Mouse (Mus musculus) stomach, embryonic 16.5 days (tissue): Measurements from ENCODE around the gene Olfr114. TPM values are rescaled to one million over a fixed set of nuclear protein-coding genes. Genes with fewer than 3 reads are reported as not detected.

Experiments used
- ATAC-seq: fragments of 200-750 bp; cut with Nextera tagmentation; 2 replicates; pipeline ENCODE4 v1.8.0; 2017; ENCODE audit warnings: moderate number of reproducible peaks, moderate TSS enrichment; ENCODE audit not compliant: insufficient read depth, low FRiP score
- H3K27ac ChIP-seq: fragments of 300-500 bp; sonication (generic); 2 replicates; pipeline ENCODE4 v1.5.1; 2014; ENCODE audit warnings: low read length
- H3K27me3 ChIP-seq: fragments of 300-500 bp; sonication (generic); 2 replicates; pipeline ENCODE4 v1.6.1; 2014; ENCODE audit warnings: low read length, control low read depth, mixed read lengths; ENCODE audit not compliant: control insufficient read depth, insufficient read depth
- H3K36me3 ChIP-seq: fragments of 300-500 bp; sonication (generic); 2 replicates; pipeline ENCODE4 v1.6.1; 2014; ENCODE audit warnings: low read length; ENCODE audit not compliant: control insufficient read depth, insufficient read depth
- H3K4me1 ChIP-seq: fragments of 300-500 bp; sonication (generic); 2 replicates; pipeline ENCODE4 v1.6.1; 2014; ENCODE audit warnings: low read length, control low read depth, mixed read lengths; ENCODE audit not compliant: control insufficient read depth, insufficient read depth
- H3K4me2 ChIP-seq: fragments of 300-500 bp; sonication (generic); 2 replicates; pipeline ENCODE4 v1.6.1; 2014; ENCODE audit warnings: low read depth, low read length, mixed read lengths
- H3K4me3 ChIP-seq: fragments of 300-500 bp; sonication (generic); replicated peaks from 2 replicates; pipeline ENCODE4 v1.5.1; 2014; ENCODE audit warnings: mild to moderate bottlenecking, low read length
- H3K9ac ChIP-seq: fragments of 300-500 bp; sonication (generic); 2 replicates; pipeline ENCODE4 v1.6.1; 2014; ENCODE audit warnings: low read length
- H3K9me3 ChIP-seq: fragments of 300-500 bp; sonication (generic); replicated peaks from 2 replicates; pipeline ENCODE4 v1.6.1; 2016; ENCODE audit warnings: low read length, control low read depth; ENCODE audit not compliant: control insufficient read depth
- WGBS: fragments of 180-500 bp; shearing (Covaris S2); extraction: QIAGEN DNeasy Blood & Tissue Kit; methylation state at CpG from one replicate; pipeline ENCODE4 v1.1.7; 2014; 5-methylcytosine and 5-hydroxymethylcytosine counted together
- polyA plus RNA-seq: library from polyadenylated mRNA; unstranded; fragments of >200 nt; fragmentation: Nextera tagmentation; extraction: Ambion mirVana; gene quantifications from 2 replicates; pipeline ENCODE4 v1.2.1, GENCODE M21; 2015

Gene Olfr114
- not detected in 2 replicates for polyA plus RNA-seq

DNA sequence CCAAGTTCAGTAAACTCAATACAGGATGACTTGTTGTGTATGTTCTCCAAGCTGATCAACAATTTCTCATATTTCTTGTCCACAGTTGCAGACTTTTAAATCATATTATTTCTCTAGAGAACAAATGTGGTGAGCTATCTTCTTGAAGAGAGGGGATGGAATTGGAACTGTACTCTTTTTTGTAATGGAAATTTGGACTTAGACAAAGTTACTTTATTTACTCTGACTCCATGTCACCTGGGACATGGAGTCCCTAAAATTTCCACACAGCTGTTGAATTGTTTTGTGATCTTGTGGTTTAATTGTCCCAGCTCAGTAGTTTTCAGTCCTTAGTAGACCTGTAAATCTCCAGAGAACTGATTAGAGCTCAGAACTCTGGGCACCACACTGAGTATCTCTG lies at the start of gene Olfr114:
TSS of gene Olfr114 (minus strand) at position 101 of the 400 bp plus-strand sequence.
- H3K27ac ChIP-seq: no peak within 1 kb of the TSS
- no peak for ATAC-seq

DNA sequence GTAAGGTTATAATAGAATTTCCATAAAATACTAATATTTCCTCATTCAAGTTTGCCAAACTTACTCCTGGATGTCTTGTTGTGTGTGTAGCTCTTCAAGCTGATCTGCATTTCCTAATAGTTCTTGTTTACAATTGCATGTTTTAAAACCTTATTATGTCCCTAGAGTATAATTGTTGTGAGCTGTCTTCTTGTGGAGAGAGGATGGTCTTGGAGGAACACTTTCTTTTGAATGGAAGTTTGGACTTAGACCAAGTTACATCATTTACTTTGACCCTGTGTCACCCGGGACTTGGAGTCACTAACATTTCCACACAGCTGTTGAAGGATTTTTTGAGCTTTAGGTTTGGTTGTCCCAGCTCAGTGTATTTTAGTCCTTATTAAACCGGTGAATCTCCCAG lies 34.5 kb upstream of the Olfr114 start, which contains the start of the genes Olfr115 and Olfr116:
TSS of gene Olfr115 (minus strand) at position 101 of the 400 bp plus-strand sequence.
TSS of gene Olfr116 (minus strand) at position 191 of the 400 bp plus-strand sequence.
- ATAC-seq: no peak
- no peaks in the 10 kb centered on the region for H3K9me3 ChIP-seq
- no peak within 1 kb of the TSS for H3K9ac ChIP-seq
- no peak within 1 kb of the TSS for H3K27ac ChIP-seq
- H3K4me3 ChIP-seq: no peak within 1 kb of the TSS
- H3K4me2 ChIP-seq: no peak within 1 kb of the TSS
- 67% methylated on average over 2 of the region's 2 CpGs for whole genome bisulfite sequencing
- no peaks in the 10 kb centered on the region for H3K4me1 ChIP-seq
- no peaks in the 10 kb centered on the region for H3K27me3 ChIP-seq
- H3K36me3 ChIP-seq: no peaks in the 10 kb centered on the region

More for the DNA sequence above, at the start of gene Olfr114:
- Histone ChIP-seq H3K27me3 (no peaks in the 10 kb centered on the region), H3K9ac (no peak within 1 kb of the TSS), H3K4me1 (no peaks in the 10 kb centered on the region), H3K9me3 (no peaks in the 10 kb centered on the region), H3K4me2 (no peak within 1 kb of the TSS), H3K4me3 (no peak within 1 kb of the TSS), H3K36me3 (no peaks in the 10 kb centered on the region)

DNA sequence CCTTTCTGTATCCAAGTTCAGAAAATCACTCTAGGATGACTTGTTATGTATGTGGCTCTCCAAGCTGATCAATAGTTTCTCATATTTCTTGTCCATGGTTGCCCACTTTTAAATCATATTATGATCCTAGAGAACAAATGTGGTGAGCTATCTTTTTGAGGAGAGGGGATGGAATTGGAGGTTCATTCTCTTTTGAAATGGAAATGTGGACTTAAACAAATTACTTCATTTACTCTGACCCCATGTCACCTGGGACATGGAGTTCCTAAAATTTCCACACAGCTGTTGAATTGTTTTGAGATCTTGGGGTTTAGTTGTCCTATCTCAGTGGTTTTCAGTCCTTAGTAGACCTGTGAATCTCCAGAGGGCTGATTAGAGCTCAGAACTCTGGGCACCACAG lies 15.0 kb downstream of the Olfr114 start, which contains the start of gene Olfr113:
TSS of gene Olfr113 (minus strand) at position 101 of the 400 bp plus-strand sequence.
- no peaks in the 10 kb centered on the region for H3K4me1 ChIP-seq
- ATAC-seq: no peak

DNA sequence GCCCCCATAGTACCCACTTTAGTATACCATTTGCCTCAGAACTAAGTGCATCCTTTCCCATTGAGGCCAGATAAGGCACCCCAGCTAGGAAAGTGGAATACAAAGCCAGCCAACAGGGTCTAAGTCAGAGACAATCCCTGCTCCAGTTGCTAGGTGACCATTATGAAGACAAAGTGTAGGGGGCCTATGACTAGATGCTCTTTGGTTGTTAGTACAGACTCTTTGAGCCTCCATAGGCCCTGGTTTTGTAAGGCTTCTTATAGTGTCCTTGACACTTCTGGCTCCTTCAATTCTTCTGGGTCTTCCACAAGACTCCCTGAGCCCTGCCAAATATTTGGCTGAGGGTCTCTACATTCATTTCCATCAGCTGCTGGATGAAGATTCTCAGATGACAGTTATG lies 23.2 kb downstream of the Olfr114 start, which contains the start of gene Olfr112:
TSS of gene Olfr112 (minus strand) at position 101 of the 400 bp plus-strand sequence.
- Histone ChIP-seq H3K9me3 (no peaks in the 10 kb centered on the region), H3K27me3 (no peaks in the 10 kb centered on the region), H3K4me1 (no peaks in the 10 kb centered on the region), H3K4me3 (no peak within 1 kb of the TSS), H3K9ac (no peak within 1 kb of the TSS), H3K36me3 (no peaks in the 10 kb centered on the region), H3K4me2 (no peak within 1 kb of the TSS), H3K27ac (no peak within 1 kb of the TSS)
- ATAC-seq: no peak

More for the DNA sequence above, 15.0 kb downstream of the Olfr114 start, which contains the start of gene Olfr113:
- Histone ChIP-seq H3K4me2 (no peak within 1 kb of the TSS), H3K9ac (no peak within 1 kb of the TSS), H3K27me3 (no peaks in the 10 kb centered on the region), H3K27ac (no peak within 1 kb of the TSS), H3K9me3 (no peaks in the 10 kb centered on the region), H3K36me3 (no peaks in the 10 kb centered on the region), H3K4me3 (no peak within 1 kb of the TSS)

DNA sequence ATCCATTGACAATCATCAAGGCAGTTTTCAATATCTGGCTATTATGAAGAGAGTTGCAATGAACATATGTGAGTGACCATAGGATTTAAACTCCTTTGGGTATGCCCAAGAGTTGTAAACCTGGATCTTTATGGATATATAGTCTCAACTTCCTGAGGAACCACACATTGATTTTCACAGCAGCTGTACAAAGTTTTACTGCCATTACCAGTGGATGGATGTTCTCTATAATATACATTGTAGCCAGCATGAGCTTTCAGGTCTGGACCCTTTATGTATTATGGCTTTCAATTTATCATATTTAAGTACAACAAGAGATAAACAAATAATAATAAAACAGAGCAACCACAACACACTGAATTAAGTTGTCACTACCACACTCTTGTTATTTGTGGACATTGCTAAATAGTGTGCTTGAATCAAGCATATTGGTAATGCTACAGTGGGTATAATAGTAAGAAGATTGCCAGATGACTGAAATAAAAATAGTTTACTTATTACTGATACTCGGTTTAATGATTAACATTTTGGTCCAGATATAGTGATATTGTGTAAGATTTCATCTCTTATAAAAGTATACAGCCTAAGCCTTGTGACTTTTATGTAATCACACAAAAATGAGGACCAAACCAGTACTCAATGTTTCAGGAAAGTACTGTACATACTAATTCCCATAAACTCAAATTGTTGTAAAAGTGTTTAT lies 33.5 kb downstream of the Olfr114 start:
- no peak overlapping the region for H3K9ac ChIP-seq
- no peak overlapping the region for H3K27ac ChIP-seq
- H3K27me3 ChIP-seq: no peaks in the 10 kb centered on the region
- H3K36me3 ChIP-seq: no peaks in the 10 kb centered on the region
- no peak overlapping the region for H3K4me3 ChIP-seq
- H3K4me1 ChIP-seq: no peaks in the 10 kb centered on the region
- H3K9me3 ChIP-seq: no peaks in the 10 kb centered on the region
- no peak for ATAC-seq
- 47% methylated on average over 1 of the region's 1 CpGs for WGBS
- no peak overlapping the region for H3K4me2 ChIP-seq

DNA sequence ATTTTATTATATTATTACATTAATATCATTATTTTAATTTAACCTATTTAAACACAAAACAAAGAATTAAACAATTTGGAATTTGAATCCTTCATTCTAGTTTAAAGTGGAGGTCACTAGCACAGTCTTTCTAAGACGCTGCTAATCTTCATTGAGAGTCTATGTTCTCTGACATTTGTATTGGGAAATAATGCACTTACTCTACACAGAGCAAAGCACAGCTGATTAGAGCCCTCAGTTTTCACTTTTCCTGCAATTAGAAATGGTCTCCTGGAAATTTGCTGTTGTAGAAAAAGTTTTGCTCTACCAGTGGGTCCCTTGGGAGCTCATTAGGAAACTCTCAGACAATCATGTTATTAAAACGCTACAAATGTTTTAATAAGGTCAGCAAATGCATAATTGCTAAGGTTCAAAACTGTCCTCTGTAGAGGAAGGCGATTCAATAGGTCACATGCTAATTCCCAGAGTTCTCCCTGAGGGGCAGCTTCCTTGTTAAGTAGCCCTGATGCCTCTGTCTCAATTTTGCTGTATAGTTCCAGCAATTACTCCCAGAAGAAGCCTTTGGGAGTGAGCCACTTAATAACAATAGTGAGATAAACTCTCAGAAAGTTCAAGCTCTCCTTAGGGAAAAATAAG lies 48.6 kb downstream of the Olfr114 start:
- Histone ChIP-seq H3K4me2 (no peak overlapping the region), H3K27me3 (no peaks in the 10 kb centered on the region), H3K4me1 (no peaks in the 10 kb centered on the region), H3K27ac (no peak overlapping the region), H3K9me3 (no peaks in the 10 kb centered on the region), H3K9ac (no peak overlapping the region), H3K4me3 (no peak overlapping the region), H3K36me3 (no peaks in the 10 kb centered on the region)
- no peak for ATAC-seq
- WGBS: 60% methylated on average over 3 of the region's 3 CpGs

DNA sequence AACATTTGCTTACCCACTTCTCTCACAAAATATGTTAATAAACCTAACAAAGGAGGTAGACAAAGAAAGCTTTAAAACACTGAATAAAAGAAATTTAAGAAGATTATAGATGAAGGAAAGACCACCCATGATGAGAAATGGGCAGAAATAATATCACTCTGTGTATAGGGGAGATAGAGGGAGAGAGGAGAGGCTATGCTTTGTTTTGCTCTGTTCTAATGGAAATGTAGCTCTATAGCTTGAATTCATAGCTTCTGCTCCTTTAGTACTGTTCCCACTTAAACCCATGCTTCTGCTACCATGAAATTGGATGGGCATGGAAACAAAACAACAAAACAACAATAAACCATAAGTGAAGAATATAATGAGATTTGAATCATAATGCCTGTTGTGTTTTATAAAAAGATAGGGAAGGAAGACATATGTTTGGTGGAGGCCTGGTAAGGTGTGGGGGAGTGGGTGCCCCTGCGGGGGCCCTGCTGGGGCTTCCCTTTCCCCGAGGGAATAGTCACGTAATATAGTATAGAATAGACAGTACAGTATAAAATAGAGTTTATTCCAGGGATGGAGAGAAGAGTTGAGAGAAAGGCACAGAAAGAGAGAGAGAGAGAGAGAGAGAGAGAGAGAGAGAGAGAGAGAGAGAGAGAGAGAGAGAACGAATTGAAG lies 51.0 kb downstream of the Olfr114 start:
- no peaks in the 10 kb centered on the region for H3K4me1 ChIP-seq
- H3K9ac ChIP-seq: no peak overlapping the region
- no peaks in the 10 kb centered on the region for H3K27me3 ChIP-seq
- 85% methylated on average over 4 of the region's 4 CpGs for WGBS
- ATAC-seq: no peak
- no peak overlapping the region for H3K4me2 ChIP-seq
- H3K27ac ChIP-seq: no peak overlapping the region
- no peaks in the 10 kb centered on the region for H3K9me3 ChIP-seq
- no peaks in the 10 kb centered on the region for H3K36me3 ChIP-seq
- H3K4me3 ChIP-seq: no peak overlapping the region
